Mouse (Mus musculus): Measurements from ENCODE around the gene Igfbp3.

DNA sequence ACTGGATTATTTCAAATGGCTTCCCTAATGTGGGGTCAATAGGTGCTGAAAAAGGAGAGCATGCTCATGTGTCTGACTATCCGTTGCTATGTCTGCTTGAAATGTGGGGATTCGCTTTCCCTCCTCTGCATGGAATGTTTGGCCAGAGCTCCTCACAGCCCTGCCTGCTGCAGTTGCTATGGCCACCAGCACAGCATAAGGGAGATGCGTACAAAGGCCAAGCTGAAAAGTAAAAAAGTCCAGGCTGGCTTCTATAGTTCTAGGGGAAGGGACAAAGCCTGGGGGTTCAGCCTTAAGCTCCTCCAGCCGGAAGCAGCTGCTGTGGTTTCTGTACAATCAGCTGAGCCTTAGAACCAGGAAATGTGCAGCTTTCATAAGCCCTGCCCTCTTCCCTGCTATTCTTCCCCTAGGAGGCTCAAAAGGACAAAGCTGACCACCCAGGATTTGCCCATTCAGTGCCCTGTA, 53.1 kb downstream of the Igfbp3 start:
- TF ChIP-seq CTCF (IDR thresholded peaks at IDR 0.05; ENCODE audit: control insufficient read depth, insufficient read depth, insufficient read length) (no peak), MYOG (IDR thresholded peaks at IDR 0.05; ENCODE audit: control insufficient read depth, extremely low read depth, insufficient read length) (no peak), USF1 (IDR thresholded peaks at IDR 0.05; ENCODE audit: low read depth) (no peak), MYOD1 (IDR thresholded peaks at IDR 0.05; ENCODE audit: control insufficient read depth, insufficient read length, low read depth) (no peak)
